Mouse (Mus musculus) hindbrain, embryonic 16.5 days (tissue): ENCODE data around the gene Haus2. TPM values are rescaled to one million over a fixed set of nuclear protein-coding genes. Genes with fewer than 3 reads are reported as not detected.
"Not testable (repeated sequence)": the region's sequence is repeated elsewhere in the genome, so short reads cannot be mapped to it uniquely, and the experiment has no call there.

Experiments used
- ATAC-seq: fragments of 200-750 bp; cut with Nextera tagmentation; 2 replicates; pipeline ENCODE4 v1.8.0; 2017; ENCODE audit warnings: moderate TSS enrichment, moderate library complexity
- H3K27ac ChIP-seq: fragments of 300-500 bp; sonication (generic); 2 replicates; pipeline ENCODE4 v1.5.1; 2014; ENCODE audit warnings: low read depth, mild to moderate bottlenecking, control low read depth, low read length, moderate library complexity
- H3K27me3 ChIP-seq: fragments of 300-500 bp; sonication (generic); replicated peaks from 2 replicates; pipeline ENCODE4 v1.6.1; 2014; ENCODE audit warnings: low read length; ENCODE audit not compliant: control insufficient read depth, insufficient read depth
- H3K36me3 ChIP-seq: fragments of 300-500 bp; sonication (generic); 2 replicates; pipeline ENCODE4 v1.6.1; 2014; ENCODE audit warnings: mild to moderate bottlenecking, low read length, moderate library complexity, mixed read lengths; ENCODE audit not compliant: control insufficient read depth, insufficient read depth
- H3K4me1 ChIP-seq: fragments of 300-500 bp; sonication (generic); 2 replicates; pipeline ENCODE4 v1.6.1; 2014; ENCODE audit warnings: low read depth, low read length; ENCODE audit not compliant: control insufficient read depth, insufficient read depth
- H3K4me2 ChIP-seq: fragments of 300-500 bp; sonication (generic); 2 replicates; pipeline ENCODE4 v1.6.1; 2014; ENCODE audit warnings: mild to moderate bottlenecking, low read length, control low read depth, moderate library complexity
- H3K4me3 ChIP-seq: fragments of 300-500 bp; sonication (generic); 2 replicates; pipeline ENCODE4 v1.5.1; 2014; ENCODE audit warnings: mild to moderate bottlenecking, low read length, control low read depth, moderate library complexity
- H3K9ac ChIP-seq: fragments of 300-500 bp; sonication (generic); 2 replicates; pipeline ENCODE4 v1.6.1; 2014; ENCODE audit warnings: low read depth, mild to moderate bottlenecking, control low read depth, low read length, moderate library complexity
- H3K9me3 ChIP-seq: fragments of 300-500 bp; sonication (generic); 2 replicates; pipeline ENCODE4 v1.6.1; 2014; ENCODE audit warnings: mild to moderate bottlenecking, low read length, moderate library complexity; ENCODE audit not compliant: control insufficient read depth
- WGBS: fragments of 180-500 bp; shearing (Covaris S2); extraction: QIAGEN DNeasy Blood & Tissue Kit; methylation state at CpG from one replicate; pipeline ENCODE4 v1.1.7; 2014; 5-methylcytosine and 5-hydroxymethylcytosine counted together
- polyA plus RNA-seq: library from polyadenylated mRNA; unstranded; fragments of >200 nt; fragmentation: Nextera tagmentation; extraction: Ambion mirVana; gene quantifications from 2 replicates; pipeline ENCODE4 v1.2.1, GENCODE M21; 2015

Haus2 gene
- polyA plus RNA-seq, 1 experiment from 2014 or later = 26.8 TPM

DNA sequence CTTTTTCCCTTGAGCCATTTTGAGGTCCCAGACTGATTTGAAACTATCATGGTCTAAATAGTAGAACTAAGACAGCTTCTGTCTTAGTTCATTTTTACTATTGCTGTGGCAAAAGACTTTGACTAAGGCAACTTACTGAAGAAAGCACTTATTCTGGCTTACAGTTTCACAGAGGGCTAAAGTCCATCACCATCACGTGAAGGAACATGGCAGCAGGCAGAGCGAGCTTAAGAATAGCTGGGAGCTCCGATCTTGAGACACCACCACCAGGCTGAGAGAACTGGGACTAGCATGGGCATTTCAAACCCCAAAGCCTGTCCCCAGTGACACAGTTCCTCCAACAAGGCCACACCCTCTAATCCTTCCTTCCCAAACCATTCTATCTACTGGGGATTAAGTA, 38.1 kb upstream of the Haus2 start:
- H3K9ac ChIP-seq = no peak overlapping the region
- no peak for ATAC-seq
- H3K4me3 ChIP-seq = no peak overlapping the region
- no peak overlapping the region for H3K27ac ChIP-seq
- H3K4me1 ChIP-seq = peaks cover 11% of the 10 kb centered on the region
- no peaks in the 10 kb centered on the region for H3K9me3 ChIP-seq
- 96% methylated on average over 3 of the region's 3 CpGs for WGBS
- no peak overlapping the region for H3K4me2 ChIP-seq
- no peaks in the 10 kb centered on the region for H3K27me3 ChIP-seq
- peaks cover 2% of the 10 kb centered on the region; the same call in 1 of the 2 replicates for H3K36me3 ChIP-seq

DNA sequence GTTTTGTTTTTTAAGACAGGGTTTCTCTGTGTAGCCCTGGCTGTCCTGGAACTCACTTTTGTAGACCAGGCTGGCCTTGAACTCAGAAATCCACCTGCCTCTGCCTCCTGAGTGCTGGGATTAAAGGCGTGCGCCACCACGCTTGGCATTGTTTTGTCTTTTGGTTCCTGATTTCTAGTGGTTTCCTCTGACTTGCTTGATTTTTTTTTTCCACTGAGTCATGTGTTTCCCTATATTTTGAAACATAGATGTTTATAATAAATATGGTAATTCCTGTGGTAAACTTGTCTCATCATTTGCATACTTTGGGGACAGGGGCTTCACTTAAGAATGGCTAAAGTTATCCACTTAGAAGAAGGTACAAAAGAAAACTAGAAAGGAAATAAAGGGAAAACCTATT, 37.0 kb upstream of the Haus2 start:
- H3K9ac ChIP-seq, H3K36me3 ChIP-seq, H3K27ac ChIP-seq, H3K4me2 ChIP-seq, H3K4me1 ChIP-seq, H3K9me3 ChIP-seq, H3K4me3 ChIP-seq, ATAC-seq, H3K27me3 ChIP-seq: not testable (repeated sequence)
- 96% methylated on average over 3 of the region's 3 CpGs for WGBS

DNA sequence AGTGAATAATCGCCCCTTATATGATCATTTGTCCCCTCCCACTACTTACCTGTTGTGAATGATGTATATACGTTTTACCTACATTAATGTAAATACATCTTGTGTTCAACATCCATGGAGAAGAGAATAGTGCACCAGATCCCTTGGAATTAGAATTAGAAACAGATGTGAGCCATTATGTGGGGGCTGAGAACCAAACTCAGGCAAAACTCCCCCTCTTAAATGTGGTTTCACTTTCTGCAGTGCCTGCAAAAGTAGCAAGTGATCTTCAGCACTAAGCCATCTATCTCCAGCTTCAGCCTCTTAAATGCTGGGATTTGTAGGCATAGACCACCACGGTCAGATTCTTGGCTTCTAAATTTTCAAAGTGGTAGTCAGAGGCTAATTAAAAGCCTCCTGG, 34.1 kb upstream of the Haus2 start:
- no peaks in the 10 kb centered on the region for H3K4me1 ChIP-seq
- WGBS = 88% methylated on average over 3 of the region's 3 CpGs
- no peak overlapping the region for H3K4me3 ChIP-seq
- H3K9me3 ChIP-seq = no peaks in the 10 kb centered on the region
- H3K36me3 ChIP-seq = peaks cover 2% of the 10 kb centered on the region; the same call in 1 of the 2 replicates
- H3K9ac ChIP-seq = no peak overlapping the region
- H3K27ac ChIP-seq = no peak overlapping the region
- no peaks in the 10 kb centered on the region for H3K27me3 ChIP-seq
- H3K4me2 ChIP-seq = no peak overlapping the region
- ATAC-seq = no peak

DNA sequence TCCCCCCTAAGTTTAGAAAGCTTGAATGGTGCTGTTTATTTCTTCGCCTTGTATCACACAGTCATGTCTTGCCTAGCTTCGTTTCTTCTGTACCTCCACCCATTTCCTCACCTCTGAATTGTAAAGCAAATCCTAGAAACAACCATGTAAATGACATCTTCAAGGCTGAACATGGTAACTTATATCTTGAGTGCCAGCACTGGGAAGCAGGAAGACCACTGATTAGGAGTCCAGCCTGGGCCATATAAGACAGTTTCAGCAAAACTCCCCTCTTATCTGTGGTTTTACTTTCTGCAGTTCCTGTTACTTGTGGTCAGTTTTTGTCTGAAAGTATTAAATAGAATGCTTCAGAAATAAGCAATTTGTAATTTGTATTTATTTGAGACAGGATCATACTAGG, 33.2 kb upstream of the Haus2 start:
- ATAC-seq = no peak
- H3K27ac ChIP-seq = no peak overlapping the region

DNA sequence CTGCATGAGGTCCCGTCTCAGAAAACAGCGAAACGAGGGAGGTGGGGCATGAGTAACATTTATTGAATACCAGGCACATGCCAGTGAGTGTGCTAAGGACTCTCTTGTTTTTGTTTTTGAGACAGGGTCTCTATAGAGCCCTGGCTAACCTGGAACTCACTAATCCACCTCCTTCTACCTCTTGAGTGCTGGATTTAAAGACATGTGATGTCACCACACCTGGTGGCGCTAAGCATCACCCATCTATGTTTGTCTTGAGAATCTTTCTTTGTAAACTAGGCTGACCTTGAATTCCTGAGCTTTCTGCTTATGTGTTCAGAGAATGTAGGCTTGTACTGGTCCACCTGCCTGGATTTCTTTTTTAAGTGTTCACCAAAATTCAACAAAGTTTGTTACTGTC, 31.4 kb upstream of the Haus2 start:
- Histone ChIP-seq H3K9me3 (no peaks in the 10 kb centered on the region), H3K9ac (no peak overlapping the region), H3K4me1 (no peaks in the 10 kb centered on the region), H3K36me3 (no peaks in the 10 kb centered on the region), H3K4me3 (no peak overlapping the region), H3K27ac (no peak overlapping the region), H3K27me3 (no peaks in the 10 kb centered on the region), H3K4me2 (no peak overlapping the region)
- WGBS = 81% methylated on average over 4 of the region's 4 CpGs
- ATAC-seq = no peak

More for the DNA sequence above, 33.2 kb upstream of the Haus2 start:
- no peak overlapping the region for H3K9ac ChIP-seq
- WGBS = 94% methylated on average over 2 of the region's 2 CpGs
- no peaks in the 10 kb centered on the region for H3K4me1 ChIP-seq
- H3K9me3 ChIP-seq = no peaks in the 10 kb centered on the region
- H3K4me2 ChIP-seq = no peak overlapping the region
- H3K4me3 ChIP-seq = no peak overlapping the region
- H3K27me3 ChIP-seq = no peaks in the 10 kb centered on the region
- H3K36me3 ChIP-seq = peaks cover 2% of the 10 kb centered on the region; the same call in 1 of the 2 replicates

DNA sequence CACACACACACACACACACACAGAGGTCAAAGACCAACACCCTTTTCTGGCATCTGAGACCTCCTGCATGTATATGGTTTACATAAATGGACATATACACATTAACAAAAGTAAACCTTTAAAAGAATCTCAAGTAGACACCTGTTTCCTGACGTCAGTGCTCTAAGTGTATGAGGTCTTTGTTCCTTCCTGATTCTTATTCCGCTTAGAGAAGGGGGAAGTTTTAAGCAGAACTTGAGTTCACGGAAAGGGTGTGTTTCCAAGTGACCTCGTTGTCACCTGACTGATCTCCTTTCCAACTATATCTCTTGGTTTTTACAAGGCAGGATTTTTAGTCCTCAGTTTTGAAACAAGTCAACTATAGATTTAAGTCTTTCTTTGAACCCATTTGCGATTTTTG, 30.9 kb upstream of the Haus2 start:
- no peak for ATAC-seq
- Histone ChIP-seq H3K9ac (no peak overlapping the region), H3K27me3 (no peaks in the 10 kb centered on the region), H3K9me3 (no peaks in the 10 kb centered on the region), H3K4me2 (no peak overlapping the region), H3K27ac (no peak overlapping the region), H3K36me3 (no peaks in the 10 kb centered on the region), H3K4me1 (no peaks in the 10 kb centered on the region), H3K4me3 (no peak overlapping the region)
- WGBS = 87% methylated on average over 5 of the region's 5 CpGs

DNA sequence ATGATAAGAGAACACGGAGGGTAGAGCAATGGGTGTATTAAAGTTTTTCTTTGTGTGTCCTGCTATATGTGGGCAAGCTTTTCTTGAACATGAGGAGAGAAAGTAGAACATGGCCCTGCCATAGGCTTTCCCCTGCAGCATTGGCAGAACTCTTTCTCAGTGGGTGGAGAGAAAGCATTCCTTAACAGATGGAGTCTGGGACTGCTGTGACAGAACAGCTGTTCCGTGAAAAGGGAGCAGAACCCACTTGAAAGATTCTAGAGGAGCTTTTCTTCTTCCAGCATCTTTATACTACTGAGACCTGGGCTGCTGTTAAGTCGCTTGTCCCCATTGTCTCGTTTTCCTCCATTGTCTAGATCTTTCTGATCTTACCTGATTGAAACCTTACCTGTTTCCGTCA, 19.4 kb upstream of the Haus2 start:
- no peaks in the 10 kb centered on the region for H3K4me1 ChIP-seq
- no peaks in the 10 kb centered on the region for H3K9me3 ChIP-seq
- H3K27me3 ChIP-seq = no peaks in the 10 kb centered on the region
- 91% methylated on average over 5 of the region's 5 CpGs for WGBS
- no peak overlapping the region for H3K4me2 ChIP-seq
- no peak for ATAC-seq
- H3K36me3 ChIP-seq = peaks cover 14% of the 10 kb centered on the region
- no peak overlapping the region for H3K27ac ChIP-seq
- H3K4me3 ChIP-seq = no peak overlapping the region
- no peak overlapping the region for H3K9ac ChIP-seq

DNA sequence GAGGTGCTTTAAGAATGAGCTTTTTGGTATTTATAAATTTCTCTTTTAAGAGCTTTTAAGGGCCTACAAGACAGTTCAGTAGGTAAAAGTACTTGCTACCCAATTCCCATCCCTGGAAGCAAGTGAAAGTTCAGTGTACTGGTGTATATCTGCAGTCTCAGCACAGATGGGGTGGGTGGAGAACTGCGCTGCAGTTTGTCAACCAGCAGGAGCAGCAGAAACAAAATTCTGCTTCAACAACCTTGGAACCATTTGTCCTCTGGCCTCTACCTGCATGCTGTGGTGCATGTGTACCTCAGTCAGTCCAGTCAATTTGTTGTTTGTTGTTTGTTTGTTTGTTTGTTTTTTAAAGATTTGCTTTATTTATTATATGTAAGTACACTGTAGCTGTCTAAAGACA, 17.0 kb upstream of the Haus2 start:
- Histone ChIP-seq H3K36me3 (peaks cover 17% of the 10 kb centered on the region), H3K4me3 (no peak overlapping the region), H3K9me3 (no peaks in the 10 kb centered on the region), H3K27ac (no peak overlapping the region), H3K4me2 (no peak overlapping the region), H3K4me1 (no peaks in the 10 kb centered on the region), H3K27me3 (no peaks in the 10 kb centered on the region), H3K9ac (no peak overlapping the region)
- ATAC-seq = no peak
- WGBS = 100% methylated on average over 1 of the region's 1 CpGs

DNA sequence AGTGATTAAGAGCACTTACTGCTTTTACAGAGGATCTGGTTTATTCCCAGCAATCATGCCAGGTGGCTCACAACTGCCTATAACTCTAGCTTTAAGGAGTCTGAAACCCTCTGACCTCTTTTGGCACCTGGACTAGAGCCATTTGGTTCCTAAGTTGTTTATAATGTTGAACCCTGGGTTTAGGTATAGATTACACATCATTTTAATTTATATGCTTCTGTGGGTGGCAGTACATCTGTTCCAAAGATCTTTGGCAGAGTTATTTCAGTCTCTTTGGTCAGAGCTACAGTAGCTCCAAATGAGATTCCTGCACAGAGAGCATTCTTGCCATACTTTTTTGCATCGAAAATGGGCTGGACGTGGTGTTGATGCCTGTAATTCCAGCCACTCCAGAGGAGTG, 11.4 kb upstream of the Haus2 start:
- no peaks in the 10 kb centered on the region for H3K4me1 ChIP-seq
- no peak overlapping the region for H3K9ac ChIP-seq
- peaks cover 32% of the 10 kb centered on the region for H3K36me3 ChIP-seq
- no peaks in the 10 kb centered on the region for H3K27me3 ChIP-seq
- no peak overlapping the region for H3K27ac ChIP-seq
- WGBS = 92% methylated on average over 2 of the region's 2 CpGs
- no peaks in the 10 kb centered on the region for H3K9me3 ChIP-seq
- no peak for ATAC-seq
- no peak overlapping the region for H3K4me3 ChIP-seq
- H3K4me2 ChIP-seq = no peak overlapping the region

DNA sequence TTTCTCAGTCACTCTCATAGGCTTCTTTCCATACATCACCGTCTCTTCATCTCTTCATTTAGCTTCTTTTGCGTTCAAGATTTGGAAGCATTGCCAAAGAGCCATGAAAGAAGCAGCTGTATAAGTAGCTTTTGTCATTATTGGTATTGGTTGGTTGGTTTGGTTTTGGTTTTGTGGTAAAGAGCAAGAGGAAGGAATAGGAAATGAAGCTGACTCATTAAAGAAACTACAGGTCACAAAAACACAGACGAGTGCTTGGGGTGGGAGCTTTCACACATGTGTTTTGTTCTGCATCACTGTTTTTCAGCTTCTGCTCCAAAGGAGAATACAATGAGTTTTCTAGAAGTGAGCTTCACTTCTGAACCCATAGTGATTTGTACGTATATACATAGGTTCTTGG, 9.7 kb upstream of the Haus2 start:
- no peaks in the 10 kb centered on the region for H3K9me3 ChIP-seq
- peaks cover 32% of the 10 kb centered on the region for H3K36me3 ChIP-seq
- no peak overlapping the region for H3K27ac ChIP-seq
- 90% methylated on average over 4 of the region's 4 CpGs for WGBS
- H3K9ac ChIP-seq = no peak overlapping the region
- H3K4me2 ChIP-seq = no peak overlapping the region
- no peak overlapping the region for H3K4me3 ChIP-seq
- ATAC-seq = no peak
- no peaks in the 10 kb centered on the region for H3K4me1 ChIP-seq
- H3K27me3 ChIP-seq = no peaks in the 10 kb centered on the region
